Mouse (Mus musculus) neural tube, embryonic 11.5 days (tissue): ENCODE results near the gene Brca1. TPM values are rescaled to one million over a fixed set of nuclear protein-coding genes. Genes with fewer than 3 reads are reported as not detected.
A peak's percentile ranks its signal among the peaks of the same experiment; 100 is the strongest.

Experiments used
- ATAC-seq: fragments of 200-750 bp; cut with Nextera tagmentation; 2 replicates; pipeline ENCODE4 v1.8.0; 2017; ENCODE audit warnings: moderate number of reproducible peaks, mild to moderate bottlenecking, moderate TSS enrichment, moderate library complexity; ENCODE audit not compliant: insufficient read depth, low FRiP score, low TSS enrichment
- DNase-seq: peaks from one replicate; pipeline ENCODE4 v3.0.0-alpha.2; 2015; ENCODE audit warnings: low spot score
- H3K27ac ChIP-seq: fragments of 300-500 bp; sonication (generic); 2 replicates; pipeline ENCODE4 v1.5.1; 2014; ENCODE audit warnings: low read depth, mild to moderate bottlenecking, low read length
- H3K27me3 ChIP-seq: fragments of 300-500 bp; sonication (generic); 2 replicates; pipeline ENCODE4 v1.6.1; 2014; ENCODE audit warnings: mild to moderate bottlenecking, low read length, mixed read lengths; ENCODE audit not compliant: control insufficient read depth, insufficient read depth
- H3K36me3 ChIP-seq: fragments of 300-500 bp; sonication (generic); 2 replicates; pipeline ENCODE4 v1.6.1; 2014; ENCODE audit warnings: mild to moderate bottlenecking, low read length, moderate library complexity, mixed read lengths; ENCODE audit not compliant: control insufficient read depth, insufficient read depth
- H3K4me1 ChIP-seq: fragments of 300-500 bp; sonication (generic); 2 replicates; pipeline ENCODE4 v1.6.1; 2014; ENCODE audit warnings: low read length, mixed read lengths; ENCODE audit not compliant: control insufficient read depth, insufficient read depth
- H3K4me2 ChIP-seq: fragments of 300-500 bp; sonication (generic); 2 replicates; pipeline ENCODE4 v1.6.1; 2014; ENCODE audit warnings: low read depth, mild to moderate bottlenecking, moderate library complexity
- H3K4me3 ChIP-seq: fragments of 300-500 bp; sonication (generic); 2 replicates; pipeline ENCODE4 v1.5.1; 2014; ENCODE audit warnings: low read depth, low read length
- H3K9ac ChIP-seq: fragments of 300-500 bp; sonication (generic); 2 replicates; pipeline ENCODE4 v1.6.1; 2014; ENCODE audit warnings: mild to moderate bottlenecking, low read length
- H3K9me3 ChIP-seq: fragments of 300-500 bp; sonication (generic); 2 replicates; pipeline ENCODE4 v1.6.1; 2016; ENCODE audit warnings: low read length; ENCODE audit not compliant: control insufficient read depth
- WGBS: fragments of 180-500 bp; shearing (Covaris S2); extraction: QIAGEN DNeasy Blood & Tissue Kit; methylation state at CpG from one replicate; pipeline ENCODE4 v1.1.7; 2014; 5-methylcytosine and 5-hydroxymethylcytosine counted together
- polyA plus RNA-seq: library from polyadenylated mRNA; unstranded; fragments of >200 nt; fragmentation: Nextera tagmentation; extraction: Ambion mirVana; gene quantifications from 2 replicates; pipeline ENCODE4 v1.2.1, GENCODE M21; 2014

Gene Brca1
- polyA plus RNA-seq, 1 experiment from 2014 or later, result 20.3 TPM

GRCm38 (mm10) chr11:101582054-101583035 lies 30.6 kb upstream of the Brca1 start, which contains the start of gene Tmem106a:
Gene Tmem106a, plus strand, starts transcription at chr11:101582242.
- DNase-seq (peak; percentile 68), ATAC-seq (no peak)
- H3K9ac ChIP-seq, result peak within 1 kb of the TSS; percentile 31
- H3K9me3 ChIP-seq, result no peaks in the 10 kb centered on the region
- H3K4me3 ChIP-seq, result peak within 1 kb of the TSS; percentile 19
- WGBS, result 19% methylated on average over 30 of the region's 31 CpGs
- peaks cover 3% of the 10 kb centered on the region for H3K36me3 ChIP-seq
- H3K27ac ChIP-seq, result no peak within 1 kb of the TSS
- H3K27me3 ChIP-seq, result no peaks in the 10 kb centered on the region
- peaks cover 3% of the 10 kb centered on the region; the same call in 1 of the 2 replicates for H3K4me1 ChIP-seq
- peak within 1 kb of the TSS; percentile 39 for H3K4me2 ChIP-seq

- Histone ChIP-seq H3K4me3 (no peak overlapping the region), H3K9ac (no peak overlapping the region), H3K36me3 (peaks cover 7% of the 10 kb centered on the region), H3K27ac (no peak overlapping the region), H3K9me3 (no peaks in the 10 kb centered on the region), H3K27me3 (no peaks in the 10 kb centered on the region), H3K4me1 (peaks cover 3% of the 10 kb centered on the region; the same call in 1 of the 2 replicates), H3K4me2 (no peak overlapping the region)
- ATAC-seq (no peak), DNase-seq (no peak)
- 83% methylated on average over 6 of the region's 6 CpGs for WGBS
Measured at GRCm38 (mm10) chr11:101581081-101581764, 29.5 kb upstream of the Brca1 start.

GRCm38 (mm10) chr11:101576116-101576515 lies 24.4 kb upstream of the Brca1 start:
- 85% methylated on average over 6 of the region's 6 CpGs for WGBS
- Histone ChIP-seq H3K9me3 (no peaks in the 10 kb centered on the region), H3K27me3 (no peaks in the 10 kb centered on the region), H3K27ac (no peak overlapping the region), H3K9ac (no peak overlapping the region), H3K36me3 (peaks cover 27% of the 10 kb centered on the region), H3K4me3 (no peak overlapping the region), H3K4me1 (no peaks in the 10 kb centered on the region), H3K4me2 (no peak overlapping the region)
- ATAC-seq (no peak), DNase-seq (no peak)

GRCm38 (mm10) chr11:101568421-101568820 lies 16.7 kb upstream of the Brca1 start:
- Histone ChIP-seq H3K4me3 (no peak overlapping the region), H3K27ac (no peak overlapping the region), H3K9me3 (no peaks in the 10 kb centered on the region), H3K36me3 (peaks cover 31% of the 10 kb centered on the region), H3K27me3 (no peaks in the 10 kb centered on the region), H3K9ac (no peak overlapping the region), H3K4me2 (no peak overlapping the region), H3K4me1 (no peaks in the 10 kb centered on the region)
- 84% methylated on average over 3 of the region's 3 CpGs for WGBS
- DNase-seq (no peak), ATAC-seq (no peak)

DNA sequence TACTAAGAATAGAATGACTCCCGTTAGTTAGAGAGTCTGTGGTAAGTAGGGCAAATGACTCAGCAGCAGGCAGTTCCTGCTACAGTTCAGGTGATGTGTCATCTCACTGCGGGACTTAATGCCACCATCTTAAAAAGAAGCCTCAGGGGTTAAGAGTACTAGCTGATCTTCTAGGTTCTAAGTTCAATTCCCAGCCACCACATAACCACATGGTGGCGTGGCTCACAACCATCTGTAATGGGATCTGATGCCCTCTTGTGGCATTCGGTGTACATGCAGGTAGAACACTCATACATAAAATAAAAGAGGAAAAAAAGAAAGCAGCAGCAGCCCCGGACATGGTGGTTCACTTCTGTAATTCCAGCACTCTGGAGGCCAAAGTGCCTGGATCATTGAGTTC lies 10.6 kb upstream of the Brca1 start:
- Histone ChIP-seq H3K27ac (no peak overlapping the region), H3K4me3 (no peak overlapping the region), H3K4me2 (no peak overlapping the region), H3K27me3 (no peaks in the 10 kb centered on the region), H3K9ac (no peak overlapping the region), H3K36me3 (peaks cover 13% of the 10 kb centered on the region), H3K4me1 (no peaks in the 10 kb centered on the region), H3K9me3 (no peaks in the 10 kb centered on the region)
- 48% methylated on average over 5 of the region's 5 CpGs for WGBS
- DNase-seq, result peak; percentile 55
- ATAC-seq, result no peak

- peaks cover 10% of the 10 kb centered on the region; the same call in 1 of the 2 replicates for H3K4me1 ChIP-seq
- H3K9me3 ChIP-seq, result no peaks in the 10 kb centered on the region
- H3K9ac ChIP-seq, result no peak overlapping the region
- no peak overlapping the region for H3K4me3 ChIP-seq
- no peaks in the 10 kb centered on the region for H3K27me3 ChIP-seq
- ATAC-seq, result no peak
- H3K4me2 ChIP-seq, result no peak overlapping the region
- DNase-seq, result no peak
- H3K36me3 ChIP-seq, result no peaks in the 10 kb centered on the region
- 94% methylated on average over 2 of the region's 2 CpGs for WGBS
- no peak overlapping the region for H3K27ac ChIP-seq
Measured at GRCm38 (mm10) chr11:101556954-101557353, 5.2 kb upstream of the Brca1 start.

GRCm38 (mm10) chr11:101556541-101556940 lies 4.8 kb upstream of the Brca1 start:
- H3K4me1 ChIP-seq, result peaks cover 10% of the 10 kb centered on the region; the same call in 1 of the 2 replicates
- WGBS, result 94% methylated on average over 7 of the region's 7 CpGs
- H3K4me2 ChIP-seq, result no peak overlapping the region
- H3K27me3 ChIP-seq, result no peaks in the 10 kb centered on the region
- no peak for DNase-seq
- no peak overlapping the region for H3K4me3 ChIP-seq
- H3K9ac ChIP-seq, result no peak overlapping the region
- H3K27ac ChIP-seq, result no peak overlapping the region
- H3K9me3 ChIP-seq, result no peaks in the 10 kb centered on the region
- no peaks in the 10 kb centered on the region for H3K36me3 ChIP-seq
- ATAC-seq, result no peak

DNA sequence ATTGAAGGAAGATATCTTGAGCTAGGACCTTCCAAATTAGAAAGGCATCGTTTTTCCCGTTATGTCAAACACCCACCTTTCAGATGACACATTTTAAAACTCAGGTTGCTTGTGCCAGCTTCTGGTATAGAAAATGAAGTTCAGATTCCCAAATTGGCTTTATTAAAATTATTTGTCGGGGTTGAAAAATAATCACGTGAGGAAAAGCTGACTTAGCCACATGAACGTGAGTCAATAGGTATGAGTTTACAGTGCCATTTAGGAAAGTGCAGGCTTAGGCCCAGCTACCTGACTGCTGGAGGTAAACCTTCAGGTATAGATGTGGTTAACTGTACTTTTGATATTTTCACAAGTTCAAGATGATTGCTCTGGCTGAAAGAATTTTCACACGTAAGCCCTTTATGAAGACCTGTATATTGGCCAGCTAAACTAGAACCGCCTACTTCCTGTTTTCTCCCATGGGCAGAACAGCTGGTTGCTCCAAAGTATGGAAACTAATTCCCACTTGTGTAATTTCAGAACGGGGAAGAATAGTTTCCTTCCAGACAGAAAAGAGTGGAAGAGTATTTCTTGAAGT lies 1.7 kb upstream of the Brca1 start:
- ATAC-seq (no peak), DNase-seq (no peak)
- Histone ChIP-seq H3K4me3 (peak overlapping the region; percentile 77), H3K4me2 (peak overlapping the region; percentile 76), H3K27me3 (no peaks in the 10 kb centered on the region), H3K27ac (peak overlapping the region; percentile 84), H3K36me3 (no peaks in the 10 kb centered on the region), H3K4me1 (peaks cover 16% of the 10 kb centered on the region), H3K9me3 (no peaks in the 10 kb centered on the region), H3K9ac (peak overlapping the region; percentile 69)
- WGBS, result 28% methylated on average over 8 of the region's 8 CpGs
